Mouse (Mus musculus) midbrain, embryonic 12.5 days (tissue): ENCODE results near the gene Tfap2a. TPM values are rescaled to one million over a fixed set of nuclear protein-coding genes. Genes with fewer than 3 reads are reported as not detected.

Source experiments
- ATAC-seq: fragments of 200-750 bp; cut with Nextera tagmentation; 2 replicates; pipeline ENCODE4 v1.8.0; 2017; ENCODE audit warnings: low read depth, moderate TSS enrichment, moderate library complexity; ENCODE audit not compliant: low FRiP score
- H3K27ac ChIP-seq: fragments of 300-500 bp; sonication (generic); replicated peaks from 2 replicates; pipeline ENCODE4 v1.5.1; 2016; ENCODE audit warnings: mild to moderate bottlenecking
- H3K27me3 ChIP-seq: fragments of 300-500 bp; sonication (generic); 2 replicates; pipeline ENCODE4 v1.6.1; 2016; ENCODE audit warnings: mild to moderate bottlenecking
- H3K36me3 ChIP-seq: fragments of 300-500 bp; sonication (generic); 2 replicates; pipeline ENCODE4 v1.6.1; 2016
- H3K4me1 ChIP-seq: fragments of 300-500 bp; sonication (generic); 2 replicates; pipeline ENCODE4 v1.6.1; 2016
- H3K4me2 ChIP-seq: fragments of 300-500 bp; sonication (generic); replicated peaks from 2 replicates; pipeline ENCODE4 v1.6.1; 2016; ENCODE audit warnings: mild to moderate bottlenecking, moderate library complexity
- H3K4me3 ChIP-seq: fragments of 300-500 bp; sonication (generic); 2 replicates; pipeline ENCODE4 v1.5.1; 2016; ENCODE audit warnings: mild to moderate bottlenecking
- H3K9ac ChIP-seq: fragments of 300-500 bp; sonication (generic); replicated peaks from 2 replicates; pipeline ENCODE4 v1.6.1; 2016; ENCODE audit warnings: mild to moderate bottlenecking, moderate library complexity
- H3K9me3 ChIP-seq: fragments of 300-500 bp; sonication (generic); 2 replicates; pipeline ENCODE4 v1.6.1; 2016; ENCODE audit warnings: mild to moderate bottlenecking
- WGBS: fragments of 180-500 bp; shearing (Covaris S2); methylation state at CpG from one replicate; pipeline ENCODE4 v1.1.7; 2016; 5-methylcytosine and 5-hydroxymethylcytosine counted together
- polyA plus RNA-seq: library from polyadenylated mRNA; unstranded; fragments of >200 nt; fragmentation: Nextera tagmentation; extraction: Ambion mirVana; gene quantifications from 2 replicates; pipeline ENCODE4 v1.2.1, GENCODE M21; 2016

Gene Tfap2a
- 5.9 and 6.3 TPM in 2 replicates for polyA plus RNA-seq

DNA sequence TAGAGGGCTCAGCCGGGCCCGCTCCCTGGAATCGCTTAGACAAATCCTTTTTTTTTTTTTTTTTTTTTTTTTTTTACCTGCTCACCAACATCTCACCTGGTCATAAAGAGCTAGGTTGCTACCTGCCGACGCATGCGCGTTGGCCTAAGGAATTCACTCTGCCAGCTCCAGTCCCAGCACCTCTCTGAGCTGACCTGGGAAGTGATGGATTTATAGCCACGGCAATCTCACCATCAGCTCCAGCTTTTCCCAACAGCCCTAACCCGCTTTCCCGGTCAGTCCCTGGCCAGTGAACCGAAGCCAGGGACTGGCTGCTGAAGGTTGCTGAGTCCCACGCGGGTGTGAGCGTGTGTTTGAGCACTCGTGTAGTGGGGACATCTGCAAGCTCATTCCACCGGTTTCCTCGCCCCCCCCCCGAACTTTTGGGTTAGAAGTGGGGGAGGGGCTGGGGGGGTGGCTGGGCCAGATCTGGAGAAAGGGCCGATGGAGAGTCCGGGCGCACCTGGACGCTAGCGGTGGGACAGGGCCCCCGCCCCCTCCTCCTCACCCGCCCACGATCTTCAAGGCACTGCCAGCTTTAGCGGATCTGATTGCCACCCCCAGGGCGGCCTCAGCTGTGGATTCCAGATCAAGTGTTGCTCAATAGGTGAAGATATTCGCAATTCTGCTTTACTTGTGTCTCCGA lies at the start of gene Tfap2a:
Tfap2a (minus strand) TSS at position 181 of the 685 bp plus-strand sequence.
- WGBS = under 1% methylated on average over 30 of the region's 30 CpGs
- Histone ChIP-seq H3K9me3 (no peaks in the 10 kb centered on the region), H3K27ac (no peak within 1 kb of the TSS), H3K36me3 (no peaks in the 10 kb centered on the region), H3K4me1 (peaks cover 7% of the 10 kb centered on the region; the same call in 1 of the 2 replicates), H3K27me3 (peaks cover 100% of the 10 kb centered on the region), H3K4me2 (no peak within 1 kb of the TSS), H3K9ac (no peak within 1 kb of the TSS), H3K4me3 (no peak within 1 kb of the TSS)
- 0 out of 2 replicates have a peak, but pooled peaks have one; percentile 8 for ATAC-seq

DNA sequence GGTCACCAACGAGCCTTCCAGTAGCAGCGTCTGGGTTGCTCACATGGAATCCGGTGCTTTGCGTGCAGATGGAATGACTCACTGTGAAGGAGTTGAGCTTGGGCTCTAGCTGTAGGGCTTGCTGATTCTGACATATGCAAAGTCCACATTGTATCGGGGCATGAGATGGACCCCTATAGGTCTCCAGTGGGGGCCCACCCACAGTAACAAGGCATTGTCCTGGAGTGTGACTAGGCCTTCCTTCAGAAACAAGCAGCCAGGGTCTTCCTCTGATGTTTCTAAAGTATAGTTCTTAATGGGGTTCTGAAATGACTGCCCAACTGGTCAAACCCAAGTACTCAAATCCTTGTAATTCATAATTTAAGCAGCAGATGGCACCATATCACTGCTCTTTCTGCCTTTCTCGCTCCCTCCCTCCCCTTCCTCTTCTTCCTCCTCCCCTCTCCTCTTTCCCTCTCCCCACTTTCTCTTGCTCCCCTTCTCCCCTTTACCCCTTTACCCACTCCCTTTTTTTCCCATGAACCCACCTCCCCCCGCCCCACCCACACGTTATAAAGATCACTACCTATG lies 46.1 kb upstream of the Tfap2a start:
- Histone ChIP-seq H3K9ac (no peak overlapping the region), H3K27me3 (peaks cover 3% of the 10 kb centered on the region; the same call in 1 of the 2 replicates), H3K36me3 (no peaks in the 10 kb centered on the region), H3K9me3 (no peaks in the 10 kb centered on the region), H3K4me3 (no peak overlapping the region), H3K4me1 (no peaks in the 10 kb centered on the region), H3K4me2 (no peak overlapping the region), H3K27ac (no peak overlapping the region)
- WGBS = 52% methylated on average over 8 of the region's 8 CpGs
- no peak for ATAC-seq

DNA sequence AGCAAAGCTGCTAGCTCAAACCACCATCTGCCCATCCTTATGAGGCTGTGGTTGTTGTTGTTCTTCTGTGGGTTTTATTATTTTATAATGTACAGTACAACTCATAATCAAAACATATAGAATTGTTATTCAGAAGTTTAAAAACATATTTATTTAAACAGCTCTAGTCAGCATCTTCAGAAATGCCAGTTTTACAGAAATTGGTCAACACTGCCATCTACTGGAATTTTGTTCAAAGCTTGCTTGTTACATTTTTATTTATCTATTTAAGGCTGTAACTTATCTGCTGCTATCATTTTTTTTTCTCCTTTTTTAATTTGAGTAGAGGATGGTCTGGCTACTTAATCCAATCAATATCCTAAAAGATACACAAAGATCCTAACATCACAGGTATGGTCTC lies 19.8 kb upstream of the Tfap2a start:
- no peak overlapping the region for H3K4me3 ChIP-seq
- H3K4me2 ChIP-seq = no peak overlapping the region
- no peak for ATAC-seq
- H3K27ac ChIP-seq = no peak overlapping the region
- H3K9ac ChIP-seq = no peak overlapping the region
- H3K9me3 ChIP-seq = no peaks in the 10 kb centered on the region
- H3K27me3 ChIP-seq = peaks cover 11% of the 10 kb centered on the region; the same call in 1 of the 2 replicates
- H3K4me1 ChIP-seq = no peaks in the 10 kb centered on the region
- H3K36me3 ChIP-seq = no peaks in the 10 kb centered on the region

DNA sequence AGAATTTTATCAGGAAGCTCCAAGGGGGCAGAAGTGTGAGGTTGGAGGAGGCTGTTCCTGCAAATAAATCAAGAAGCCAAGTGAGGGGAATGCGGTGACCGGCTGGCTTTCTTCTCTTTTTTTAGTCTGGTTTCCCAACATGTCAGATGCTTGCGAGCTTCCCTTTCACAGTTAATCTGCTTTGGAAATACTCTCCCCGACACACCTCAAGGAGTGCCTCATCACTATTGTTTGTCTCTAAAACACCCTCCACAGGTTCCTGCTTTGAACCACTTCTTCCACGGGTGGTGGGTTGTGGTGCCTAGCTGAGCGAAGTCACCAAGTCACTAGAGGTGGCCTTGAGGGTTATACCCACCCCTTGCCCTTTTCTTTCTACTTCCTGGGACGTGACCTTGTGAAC lies 18.2 kb upstream of the Tfap2a start:
- Histone ChIP-seq H3K36me3 (no peaks in the 10 kb centered on the region), H3K4me3 (no peak overlapping the region), H3K4me1 (no peaks in the 10 kb centered on the region), H3K9ac (no peak overlapping the region), H3K27ac (no peak overlapping the region), H3K9me3 (no peaks in the 10 kb centered on the region), H3K27me3 (peaks cover 15% of the 10 kb centered on the region), H3K4me2 (no peak overlapping the region)
- no peak for ATAC-seq
- 61% methylated on average over 7 of the region's 7 CpGs for WGBS

DNA sequence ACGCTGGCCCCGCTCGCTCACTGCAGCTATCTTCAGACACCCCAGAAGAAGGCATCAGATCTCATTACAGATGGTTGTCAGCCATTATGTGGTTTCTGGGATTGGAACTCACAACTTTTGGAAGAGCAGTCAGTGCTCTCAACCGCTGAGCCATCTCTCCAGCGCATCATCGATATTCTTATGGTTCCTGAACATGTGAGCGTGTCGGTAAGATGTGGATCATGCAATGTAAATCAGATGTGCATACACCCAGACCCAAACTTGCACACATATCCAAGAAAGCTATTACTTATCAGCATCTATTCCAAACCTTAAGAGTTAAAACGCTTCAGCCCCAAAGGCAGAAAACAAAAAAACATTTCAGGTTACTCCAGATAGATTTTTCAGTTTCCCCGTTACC lies 15.9 kb upstream of the Tfap2a start:
- Histone ChIP-seq H3K27me3 (peaks cover 28% of the 10 kb centered on the region), H3K4me2 (no peak overlapping the region), H3K4me1 (no peaks in the 10 kb centered on the region), H3K27ac (no peak overlapping the region), H3K9me3 (no peaks in the 10 kb centered on the region), H3K4me3 (no peak overlapping the region), H3K9ac (no peak overlapping the region), H3K36me3 (no peaks in the 10 kb centered on the region)
- no peak for ATAC-seq
- 94% methylated on average over 10 of the region's 10 CpGs for WGBS

DNA sequence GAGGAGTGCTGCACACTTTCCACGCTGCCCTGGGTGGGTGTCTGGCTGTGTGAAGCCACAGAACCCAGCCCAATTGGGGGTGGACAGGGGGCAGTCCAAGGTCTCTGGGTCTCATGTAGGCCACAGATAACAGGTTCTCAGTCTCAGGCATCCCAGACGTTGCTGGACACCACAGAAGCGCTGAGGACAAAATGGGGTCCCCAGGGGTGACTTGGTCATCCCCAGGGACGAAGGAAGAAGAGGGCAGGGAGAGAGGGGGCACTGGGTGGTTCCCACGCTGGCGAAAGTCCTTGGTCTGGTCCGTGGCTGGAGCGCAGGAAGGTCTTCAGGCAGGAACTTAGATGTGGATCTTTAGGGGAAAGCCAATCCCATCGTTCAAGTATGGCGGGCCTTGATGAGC lies 13.7 kb upstream of the Tfap2a start:
- ATAC-seq = no peak
- H3K9ac ChIP-seq = no peak overlapping the region
- WGBS = 87% methylated on average over 10 of the region's 10 CpGs

DNA sequence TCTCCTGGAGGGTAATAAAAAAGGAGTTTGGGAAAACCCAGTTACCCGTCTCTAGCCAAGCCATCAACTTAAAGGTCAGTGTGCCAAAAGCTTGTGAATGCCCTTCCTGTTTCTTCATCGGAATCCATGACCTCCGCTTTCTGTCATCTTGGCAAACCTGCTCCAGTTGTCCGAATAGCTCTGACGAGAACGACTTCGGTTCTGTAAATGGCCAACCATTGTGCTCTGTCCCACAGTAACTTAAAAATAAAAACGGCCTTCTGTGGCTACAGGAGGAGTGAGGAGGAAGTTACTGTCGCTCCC lies 11.4 kb upstream of the Tfap2a start:
- WGBS = 64% methylated on average over 9 of the region's 9 CpGs
- no peaks in the 10 kb centered on the region for H3K36me3 ChIP-seq
- H3K4me2 ChIP-seq = no peak overlapping the region
- no peak overlapping the region for H3K27ac ChIP-seq
- no peak overlapping the region for H3K4me3 ChIP-seq
- H3K9ac ChIP-seq = no peak overlapping the region
- H3K9me3 ChIP-seq = peaks cover 6% of the 10 kb centered on the region; the same call in 1 of the 2 replicates
- ATAC-seq = no peak
- peaks cover 55% of the 10 kb centered on the region for H3K27me3 ChIP-seq
- peaks cover 1% of the 10 kb centered on the region; the same call in 1 of the 2 replicates for H3K4me1 ChIP-seq

More for the DNA sequence above, 13.7 kb upstream of the Tfap2a start:
- H3K27ac ChIP-seq = no peak overlapping the region
- H3K36me3 ChIP-seq = no peaks in the 10 kb centered on the region
- no peaks in the 10 kb centered on the region for H3K9me3 ChIP-seq
- H3K27me3 ChIP-seq = peaks cover 43% of the 10 kb centered on the region
- H3K4me2 ChIP-seq = no peak overlapping the region
- H3K4me1 ChIP-seq = no peaks in the 10 kb centered on the region
- no peak overlapping the region for H3K4me3 ChIP-seq

DNA sequence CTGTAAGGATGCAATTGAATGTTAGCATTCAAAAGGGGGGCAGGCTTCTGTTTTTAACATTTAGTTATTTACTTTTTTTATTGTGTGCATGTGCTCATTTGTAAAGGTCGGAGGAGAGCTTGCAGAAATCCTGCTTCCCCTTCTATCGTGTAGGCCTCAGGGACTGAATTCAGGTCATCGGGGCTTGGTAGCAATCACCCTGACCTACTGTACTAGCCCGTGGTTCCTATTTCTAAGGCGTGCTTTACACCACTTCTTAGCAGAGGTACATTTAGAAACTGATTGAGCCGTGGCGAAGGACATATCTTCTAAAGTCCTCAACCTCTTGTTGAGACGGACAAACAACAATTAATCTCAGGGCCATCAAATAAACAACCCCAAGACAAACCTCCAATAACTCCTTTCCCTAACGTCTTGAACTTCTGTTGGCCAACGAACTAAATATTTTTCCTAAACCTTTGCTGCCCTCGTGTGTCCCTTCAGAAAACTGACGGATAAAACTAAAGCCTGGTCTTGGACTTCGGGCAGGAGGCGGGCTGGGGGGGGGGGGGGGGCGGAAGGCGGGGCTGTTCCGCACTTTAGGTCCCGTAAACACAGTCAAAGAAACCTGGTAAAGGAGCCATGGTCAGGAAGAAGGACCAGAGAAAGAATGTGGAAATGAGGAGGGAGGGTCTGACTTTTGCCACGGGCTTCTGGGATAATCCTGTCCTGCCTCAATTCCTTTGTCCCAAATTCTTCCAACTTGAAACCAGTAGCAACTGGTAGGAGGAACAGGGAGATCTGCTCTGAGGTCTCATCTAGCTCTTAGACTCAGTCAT lies 10.8 kb upstream of the Tfap2a start:
- Histone ChIP-seq H3K36me3 (no peaks in the 10 kb centered on the region), H3K4me2 (peak overlapping the region; percentile 39), H3K27me3 (peaks cover 61% of the 10 kb centered on the region), H3K9ac (no peak overlapping the region), H3K4me3 (no peak overlapping the region), H3K9me3 (peaks cover 6% of the 10 kb centered on the region; the same call in 1 of the 2 replicates), H3K4me1 (peaks cover 4% of the 10 kb centered on the region; the same call in 1 of the 2 replicates), H3K27ac (no peak overlapping the region)
- ATAC-seq = no peak
- 16% methylated on average over 19 of the region's 19 CpGs for WGBS

DNA sequence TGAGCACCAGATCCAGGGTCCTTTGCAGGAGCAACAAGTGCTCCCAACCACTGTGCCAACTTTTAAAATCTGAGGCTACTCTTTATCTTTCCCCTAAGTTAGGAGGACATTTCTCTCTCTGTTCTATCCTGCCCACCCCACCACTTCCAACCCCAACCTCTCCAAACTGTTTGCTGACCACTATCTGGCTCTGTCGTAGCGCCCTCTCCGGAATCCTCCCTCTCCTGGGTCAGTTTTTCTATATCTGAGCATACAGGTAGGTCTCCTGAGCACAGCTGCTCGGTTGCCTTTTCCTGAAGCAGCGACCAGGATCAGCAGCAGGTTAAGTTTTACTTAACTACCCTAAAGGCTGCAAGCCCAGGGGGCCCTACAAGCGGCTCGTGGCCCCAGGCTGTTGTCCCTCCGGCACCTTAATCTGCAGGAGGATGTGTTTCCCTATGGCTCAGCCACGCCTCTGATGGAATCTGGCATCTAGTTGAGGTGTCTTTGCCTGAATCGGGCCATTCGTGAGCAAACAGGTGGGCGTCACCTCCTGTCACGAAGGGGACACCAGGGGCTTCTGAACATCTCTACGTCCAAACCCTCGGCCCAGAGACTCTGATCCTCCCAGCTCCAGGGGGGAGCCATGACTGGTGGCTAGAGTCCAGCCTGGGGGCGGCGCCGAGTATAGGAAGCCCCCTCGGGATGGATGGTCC lies 6.1 kb upstream of the Tfap2a start:
- H3K9me3 ChIP-seq = peaks cover 6% of the 10 kb centered on the region; the same call in 1 of the 2 replicates
- no peak overlapping the region for H3K4me3 ChIP-seq
- 0 out of 2 replicates have a peak overlapping the region, but pooled peaks have one; percentile 1 for H3K4me2 ChIP-seq
- H3K4me1 ChIP-seq = peaks cover 4% of the 10 kb centered on the region; the same call in 1 of the 2 replicates
- no peak for ATAC-seq
- no peaks in the 10 kb centered on the region for H3K36me3 ChIP-seq
- 1% methylated on average over 19 of the region's 19 CpGs for WGBS
- no peak overlapping the region for H3K9ac ChIP-seq
- H3K27me3 ChIP-seq = peaks cover 92% of the 10 kb centered on the region
- no peak overlapping the region for H3K27ac ChIP-seq

DNA sequence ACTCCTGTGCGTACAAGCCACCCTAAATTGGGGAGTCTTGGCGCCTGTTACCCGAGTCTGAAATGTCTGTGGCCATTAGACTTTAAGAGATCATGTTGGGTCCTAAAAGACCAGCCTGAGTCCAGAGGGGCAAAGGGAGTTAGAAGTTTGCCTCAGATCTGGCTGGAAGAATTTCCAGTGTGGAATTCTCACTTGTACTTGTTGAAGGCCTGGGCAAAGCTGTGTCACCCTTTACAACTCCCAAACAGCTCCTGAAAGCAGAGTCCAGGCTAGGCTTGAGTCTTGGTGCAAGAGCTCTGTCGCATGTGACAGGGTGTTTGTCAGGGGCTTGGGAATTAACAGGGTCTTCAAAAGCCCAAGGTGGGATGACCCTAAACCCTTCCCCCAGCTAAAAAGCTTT lies 5.0 kb upstream of the Tfap2a start:
- Histone ChIP-seq H3K9me3 (peaks cover 6% of the 10 kb centered on the region; the same call in 1 of the 2 replicates), H3K4me3 (no peak overlapping the region), H3K27ac (no peak overlapping the region), H3K4me2 (no peak overlapping the region), H3K36me3 (no peaks in the 10 kb centered on the region), H3K4me1 (peaks cover 7% of the 10 kb centered on the region; the same call in 1 of the 2 replicates), H3K9ac (no peak overlapping the region), H3K27me3 (peaks cover 95% of the 10 kb centered on the region)
- no peak for ATAC-seq
- WGBS = 5% methylated on average over 4 of the region's 4 CpGs

DNA sequence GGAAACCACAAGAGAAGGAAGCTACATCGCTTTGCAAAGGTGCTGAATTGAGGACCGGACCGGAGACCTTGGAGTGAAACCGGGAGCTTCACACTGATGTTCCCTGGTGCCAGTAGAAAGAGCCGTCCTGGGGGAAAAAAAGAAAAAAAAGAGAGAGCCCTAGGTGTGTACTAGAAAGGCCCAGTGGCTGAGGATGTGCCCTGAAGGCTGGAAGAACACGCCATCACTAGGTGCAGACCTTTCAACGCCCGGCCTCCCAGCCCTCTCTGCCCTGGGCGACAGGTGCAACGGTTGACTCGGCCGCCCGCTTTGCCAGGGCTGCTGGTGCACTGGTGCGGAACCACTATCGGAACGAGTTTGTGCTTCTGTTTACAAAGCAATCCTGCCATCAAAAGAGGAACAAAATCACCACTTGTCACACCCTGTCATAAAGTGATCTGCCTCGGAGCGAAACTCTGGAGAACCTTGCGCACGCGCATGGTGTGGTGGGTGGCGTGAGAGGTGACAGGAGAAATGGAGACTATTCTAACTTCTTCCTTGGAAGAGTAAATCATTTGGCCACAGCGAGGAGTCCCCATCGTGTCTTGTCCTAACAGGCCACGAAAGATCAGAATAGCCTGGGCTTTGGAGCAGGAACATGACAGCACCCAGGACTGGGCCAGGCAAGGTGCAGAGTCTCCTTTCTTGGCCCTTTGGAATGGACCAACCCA lies 3.8 kb upstream of the Tfap2a start:
- Histone ChIP-seq H3K4me2 (no peak overlapping the region), H3K9me3 (peaks cover 6% of the 10 kb centered on the region; the same call in 1 of the 2 replicates), H3K27ac (no peak overlapping the region), H3K36me3 (no peaks in the 10 kb centered on the region), H3K4me3 (no peak overlapping the region), H3K4me1 (peaks cover 7% of the 10 kb centered on the region; the same call in 1 of the 2 replicates), H3K9ac (no peak overlapping the region), H3K27me3 (peaks cover 97% of the 10 kb centered on the region)
- WGBS = 3% methylated on average over 25 of the region's 25 CpGs
- no peak for ATAC-seq
